Mouse (Mus musculus) gastrocnemius, postnatal 36 days (tissue): ENCODE measurements around the gene Mturn. TPM values are rescaled to one million over a fixed set of nuclear protein-coding genes. Genes with fewer than 3 reads are reported as not detected.

Experiments used
- DNase-seq, 2 experiments: peaks; one replicate each; pipeline ENCODE4 v3.0.0; 2022
- intact Hi-C: fragments of 180-260 bp; cut with DNase I; formaldehyde crosslinking; loops from one replicate; pipeline ENCODE4 v1.15.1; 2025
- total RNA-seq, 2 experiments: library from RNA; stranded (reverse); gene quantifications; 2 replicates each; pipeline ENCODE4 v1.2.3; 2021

Mturn gene
- total RNA-seq, 2 experiments from 2014 or later: 5.3 to 6.1 TPM

DNA sequence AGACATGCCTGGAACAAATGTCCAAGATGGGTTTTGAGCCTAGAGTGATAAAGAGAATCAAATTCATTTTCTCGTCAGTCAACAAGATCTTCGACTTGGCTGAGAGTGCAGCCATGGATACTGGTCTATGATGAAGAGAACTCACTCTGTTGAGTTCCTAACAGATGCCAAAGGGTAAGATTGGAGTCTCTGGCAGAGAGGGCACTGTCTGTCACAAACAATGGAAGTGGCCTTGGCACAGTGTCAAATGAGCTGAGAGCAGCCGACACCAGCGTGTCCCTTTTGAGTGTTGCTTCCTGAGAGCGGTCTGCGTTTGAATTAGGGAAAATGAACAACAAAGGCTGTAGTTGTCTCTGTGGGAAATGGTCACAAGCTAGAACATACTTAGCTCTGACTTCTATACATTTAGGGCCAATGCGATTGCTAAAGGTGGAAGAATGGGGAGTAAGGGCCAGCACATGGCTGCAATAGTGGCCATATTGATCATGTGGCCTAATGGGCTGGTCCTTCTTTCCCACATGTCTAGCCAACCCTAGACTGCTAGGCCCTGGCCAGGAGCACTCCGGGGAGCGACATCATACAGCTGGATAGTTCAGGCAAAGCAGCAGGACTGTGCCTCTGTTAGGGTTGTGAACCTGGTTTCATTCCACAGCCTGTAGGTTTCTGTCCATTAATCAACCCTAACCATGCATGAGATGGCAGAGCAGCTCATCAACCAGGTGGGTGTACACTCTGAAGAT is 39.3 kb downstream of the Mturn start:
- intact Hi-C loops: no loop called here
- DNase-seq: no peak

GRCm38 (mm10) chr6:54721252-54721635 is 39.8 kb downstream of the Mturn start:
- intact Hi-C loops: no loop called here

GRCm38 (mm10) chr6:54726309-54726708 is 44.9 kb downstream of the Mturn start:
- DNase-seq: no peak
- intact Hi-C loops: no loop called here

More at GRCm38 (mm10) chr6:54721252-54721635, 39.8 kb downstream of the Mturn start:
- DNase-seq: no peak

GRCm38 (mm10) chr6:54726796-54727195 is 45.4 kb downstream of the Mturn start:
- intact Hi-C loops: no loop called here
- no peak for DNase-seq

DNA sequence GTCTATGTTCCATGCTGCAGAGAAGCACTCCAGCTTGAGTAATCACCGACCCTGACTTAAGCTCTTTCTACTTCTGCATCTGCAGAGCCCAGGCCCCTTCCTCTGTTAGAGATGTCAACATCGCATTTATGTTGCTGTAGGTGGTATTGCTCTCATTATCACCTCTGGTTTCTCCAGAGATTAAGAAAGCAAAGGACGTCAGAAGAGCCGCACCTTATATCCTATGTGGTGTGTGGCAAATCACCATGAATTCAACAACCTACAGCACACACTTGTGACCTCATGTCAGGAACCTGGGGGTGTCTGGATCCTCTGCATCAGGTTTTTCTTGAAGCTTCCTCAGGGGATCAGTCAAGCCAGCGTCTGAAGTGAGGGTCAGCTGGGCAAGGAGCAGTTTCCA is 46.0 kb downstream of the Mturn start:
- intact Hi-C loops: no loop called here

GRCm38 (mm10) chr6:54729451-54730105 is 48.2 kb downstream of the Mturn start:
- intact Hi-C loops: no loop called here
- DNase-seq: no peak

More for the DNA sequence above, 46.0 kb downstream of the Mturn start:
- no peak for DNase-seq

DNA sequence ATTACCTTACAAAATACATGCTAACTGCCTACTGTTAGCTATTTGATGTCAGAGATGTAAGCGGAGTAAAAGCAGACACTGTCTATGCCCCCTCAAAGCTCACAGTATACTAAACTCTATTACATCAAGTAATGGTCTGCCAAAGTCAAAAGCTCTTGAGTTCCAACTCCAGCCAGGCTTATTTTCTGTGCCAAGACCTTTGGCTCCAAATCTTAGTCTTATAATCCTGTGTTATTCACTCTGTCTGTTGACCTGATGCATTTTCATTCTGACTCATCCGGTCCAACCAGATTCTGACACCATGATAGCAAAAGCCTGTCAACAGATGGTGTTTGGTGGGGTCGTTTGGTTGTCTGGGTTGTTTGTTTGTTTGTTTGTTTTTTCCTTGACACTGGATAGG is 50.3 kb downstream of the Mturn start:
- intact Hi-C loops: no loop called here
- no peak for DNase-seq

GRCm38 (mm10) chr6:54732721-54733120 is 51.3 kb downstream of the Mturn start:
- no peak for DNase-seq
- intact Hi-C loops: no loop called here

DNA sequence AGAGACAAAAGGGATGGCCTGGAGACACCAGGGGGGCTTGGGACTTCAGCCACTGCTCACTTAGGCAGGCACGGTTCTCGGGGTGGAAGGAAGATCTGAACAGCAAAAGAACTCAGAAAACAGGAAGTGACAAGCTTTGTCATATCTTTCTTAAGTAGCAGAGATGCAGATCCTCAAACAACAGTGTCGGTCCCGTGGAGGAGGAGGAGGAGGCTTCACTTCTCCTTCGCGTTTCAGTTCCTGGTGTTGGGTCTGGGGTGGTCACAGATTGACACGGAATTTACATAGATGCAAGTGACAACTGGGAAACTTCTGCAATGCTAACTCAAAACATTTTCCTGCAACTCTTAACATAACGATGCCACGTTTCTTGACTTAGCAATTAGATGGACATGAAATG is 54.7 kb downstream of the Mturn start:
- no peak for DNase-seq
- intact Hi-C loops: no loop called here

- no peak for DNase-seq
- intact Hi-C loops: no loop called here
Observed at GRCm38 (mm10) chr6:54737255-54737654, 55.8 kb downstream of the Mturn start.

GRCm38 (mm10) chr6:54737684-54738083 is 56.3 kb downstream of the Mturn start:
- intact Hi-C loops: no loop called here
- DNase-seq: no peak

DNA sequence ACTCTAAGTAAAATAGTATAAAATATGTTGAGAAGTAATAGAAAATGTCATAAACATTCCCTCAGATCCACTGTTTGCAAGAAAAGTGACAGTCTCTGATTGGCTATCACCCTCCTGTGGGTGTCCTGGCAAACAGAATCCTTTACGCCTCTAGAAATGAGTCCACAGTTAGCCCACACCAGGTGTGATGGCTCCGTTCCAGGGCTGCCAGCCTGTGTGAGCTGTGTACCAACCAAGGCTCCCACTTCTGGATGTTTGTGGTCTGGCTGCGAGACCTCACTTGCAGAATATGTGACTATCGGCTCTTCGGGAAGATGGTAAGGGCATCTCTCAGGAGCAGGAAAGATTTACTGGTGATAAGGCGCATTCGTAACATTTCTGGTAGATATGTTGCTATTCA is 67.6 kb downstream of the Mturn start:
- intact Hi-C loops: no loop called here
- no peak for DNase-seq

DNA sequence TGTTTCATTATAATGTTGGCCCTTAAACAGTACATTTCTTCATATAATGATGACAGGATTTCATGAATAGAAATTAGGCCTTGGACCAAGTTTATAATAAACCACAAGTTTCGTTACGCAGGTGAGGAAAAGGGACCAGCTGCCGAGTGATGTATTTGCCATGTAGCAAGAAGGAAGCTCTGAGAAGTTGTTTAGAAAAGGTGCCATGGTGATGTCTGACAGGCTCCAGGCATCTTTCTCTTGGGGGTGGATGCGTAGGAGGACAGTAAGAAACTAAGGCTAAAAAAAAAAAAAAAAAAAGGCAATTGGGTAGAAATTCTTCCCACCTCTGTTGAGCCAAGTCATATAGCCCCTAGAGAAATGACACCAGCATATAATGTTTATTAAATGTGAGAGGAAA is 70.2 kb downstream of the Mturn start:
- no peak for DNase-seq
- intact Hi-C loops: no loop called here

DNA sequence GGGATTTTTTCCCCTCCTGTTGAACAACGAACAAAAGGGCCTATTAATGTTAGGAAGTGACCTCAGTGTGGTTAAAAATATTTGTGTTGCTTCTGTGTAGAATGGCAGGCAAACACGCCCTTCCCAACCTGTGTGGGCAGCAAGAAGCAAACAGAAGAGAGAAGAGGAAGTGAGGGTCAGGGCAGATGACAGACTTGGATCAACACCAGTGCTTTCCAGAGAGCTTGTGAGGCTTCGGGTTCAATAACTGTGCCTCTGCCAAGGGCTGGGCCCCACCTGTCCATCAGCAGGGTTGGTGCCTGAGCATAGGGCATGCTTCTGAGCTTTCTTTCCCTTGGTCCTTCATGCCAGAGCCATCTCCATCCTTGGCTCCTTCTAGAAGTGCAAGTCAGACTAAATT is 70.7 kb downstream of the Mturn start:
- DNase-seq: no peak
- intact Hi-C loops: no loop called here

Other genes starting within 250 kb of the Mturn start
- 1 to 10 TPM; 2.6 to 3.2 TPM for gene Scrn1, start 115.1 kb upstream of the Mturn start, total RNA-seq
- gene Plekha8, start 86.5 kb upstream of the Mturn start, total RNA-seq: 1 to 10 TPM; 2.9 to 3.1 TPM
- 1 to 10 TPM; 5.2 to 6.0 TPM for gene Fkbp14, start 84.3 kb upstream of the Mturn start, total RNA-seq
- gene Znrf2, start 135.3 kb downstream of the Mturn start, total RNA-seq: 10 to 100 TPM; 13.1 to 13.6 TPM